Mouse (Mus musculus): Measurements from ENCODE around the gene Olfr345.

The Olfr345 gene

DNA sequence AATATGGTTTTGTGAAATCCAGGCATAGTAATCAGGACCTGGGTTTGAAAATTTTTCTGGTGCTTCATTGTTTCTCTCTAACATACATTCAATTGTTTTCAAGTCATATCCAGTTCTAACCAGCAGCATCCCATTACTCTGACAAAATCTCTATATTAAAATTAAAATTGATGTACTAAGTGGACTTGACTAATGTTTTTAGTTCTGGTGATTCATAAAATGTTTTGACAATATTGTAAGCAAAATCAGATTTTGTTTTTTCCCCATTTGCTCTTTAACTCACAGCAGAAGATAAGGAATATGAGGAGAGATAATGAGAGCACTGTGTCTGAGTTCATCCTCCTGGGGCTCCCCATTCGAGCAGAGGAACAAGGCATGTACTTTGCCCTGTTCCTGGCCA lies at the start of gene Olfr345:
Gene Olfr345 (plus strand): TSS at position 301 of the 400 bp plus-strand sequence.
- DNase-seq (ENCODE audit: low spot score in 2 of 2) = no peak

- DNase-seq (ENCODE audit: low spot score in 2 of 2) = no peak
These were observed 45.6 kb downstream of the Olfr345 start, which contains the start of gene Olfr346 for GRCm38 (mm10) chr2:36685488-36685887. Gene Olfr346 (plus strand): TSS chr2:36685788.
